Mouse (Mus musculus) liver, embryonic 14.5 days (tissue): Measurements from ENCODE around the gene Serpina3g. TPM values are rescaled to one million over a fixed set of nuclear protein-coding genes. Genes with fewer than 3 reads are reported as not detected.

Experiments
- ATAC-seq: fragments of 200-750 bp; cut with Nextera tagmentation; 2 replicates; pipeline ENCODE4 v1.8.0; 2017; ENCODE audit warnings: moderate number of reproducible peaks, mild to moderate bottlenecking, moderate library complexity; ENCODE audit not compliant: insufficient read depth
- DNase-seq, 3 experiments: peaks; one replicate each; pipeline ENCODE4 v3.0.0-alpha.2; 2012 to 2013; ENCODE audit warnings: low read depth in 3 of 3, low spot score in 3 of 3
- H3K27ac ChIP-seq: fragments of 300-500 bp; sonication (generic); 2 replicates; pipeline ENCODE4 v1.5.1; 2014; ENCODE audit warnings: moderate library complexity, mild to moderate bottlenecking, control low read depth, inconsistent platforms
- H3K27me3 ChIP-seq: fragments of 300-500 bp; sonication (generic); 2 replicates; pipeline ENCODE4 v1.6.1; 2014; ENCODE audit warnings: mild to moderate bottlenecking, low read length, moderate library complexity; ENCODE audit not compliant: control insufficient read depth, insufficient read depth
- H3K36me3 ChIP-seq: fragments of 300-500 bp; sonication (generic); replicated peaks from 2 replicates; pipeline ENCODE4 v1.6.1; 2014; ENCODE audit warnings: low read depth; ENCODE audit not compliant: control insufficient read depth, insufficient read depth
- H3K4me1 ChIP-seq, 2 experiments: fragments of 200-500 bp in 1 of 2; fragments of 300-500 bp in 1 of 2; sonication (generic) in 1 of 2; replicated peaks; 2 replicates each; pipeline ENCODE4 v1.6.1; 2012 to 2014; ENCODE audit warnings: antibody characterized with exemption in 1 of 2, inconsistent platforms in 1 of 2, low read length in 1 of 2; ENCODE audit not compliant: control insufficient read depth in 2 of 2, insufficient read depth in 2 of 2
- H3K4me2 ChIP-seq: fragments of 300-500 bp; sonication (generic); 2 replicates; pipeline ENCODE4 v1.6.1; 2014; ENCODE audit warnings: low read depth, mild to moderate bottlenecking, control low read depth, moderate library complexity
- H3K4me3 ChIP-seq, 2 experiments: fragments of 200-500 bp in 1 of 2; fragments of 300-500 bp in 1 of 2; sonication (generic) in 1 of 2; 2 replicates each; pipeline ENCODE4 v1.5.1; 2012 to 2014; ENCODE audit warnings: low read depth in 2 of 2, low read length in 2 of 2, mild to moderate bottlenecking in 2 of 2, control low read depth in 1 of 2, inconsistent platforms in 1 of 2, moderate library complexity in 1 of 2; ENCODE audit not compliant: insufficient read depth in 1 of 2
- H3K9ac ChIP-seq: fragments of 300-500 bp; sonication (generic); replicated peaks from 2 replicates; pipeline ENCODE4 v1.6.1; 2014; ENCODE audit warnings: mild to moderate bottlenecking, control low read depth, moderate library complexity
- H3K9me3 ChIP-seq: fragments of 300-500 bp; sonication (generic); 2 replicates; pipeline ENCODE4 v1.6.1; 2016; ENCODE audit warnings: low read length, mixed read lengths; ENCODE audit not compliant: control insufficient read depth
- CTCF ChIP-seq: IDR thresholded peaks from 2 replicates; pipeline ENCODE4 v1.5.1; 2016; ENCODE audit warnings: antibody characterized with exemption, low read depth, control low read depth
- EP300 ChIP-seq: IDR thresholded peaks from 2 replicates; pipeline ENCODE4 v1.6.1; 2016; ENCODE audit warnings: antibody characterized with exemption, low read depth
- WGBS: fragments of 180-500 bp; shearing (Covaris S2); extraction: QIAGEN DNeasy Blood & Tissue Kit; methylation state at CpG from one replicate; pipeline ENCODE4 v1.1.7; 2014; ENCODE audit not compliant: insufficient replicate concordance; 5-methylcytosine and 5-hydroxymethylcytosine counted together
- polyA plus RNA-seq, 2 experiments: library from polyadenylated mRNA; depleted of rRNA in 1 of 2; stranded (reverse) in 1 of 2; unstranded in 1 of 2; fragments of >200 nt; fragmentation: Nextera tagmentation in 1 of 2; extraction: Ambion mirVana in 1 of 2; gene quantifications; 2 replicates each; pipeline versions ENCODE4 v1.2.1 to v1.2.3; 2012 to 2014

Gene Serpina3g
- polyA plus RNA-seq, 2 experiments = 0.94 to 1.2 TPM

GRCm38 (mm10) chr12:104245595-104245994, 9.6 kb downstream of the Serpina3g start:
- ATAC-seq = no peak
- Histone ChIP-seq H3K27me3 (no peaks in the 10 kb centered on the region), H3K9ac (no peak overlapping the region), H3K27ac (no peak overlapping the region), H3K36me3 (no peaks in the 10 kb centered on the region), H3K4me2 (no peak overlapping the region), H3K4me1 (no peaks in the 10 kb centered on the region), H3K9me3 (no peaks in the 10 kb centered on the region), H3K4me3 (no peak overlapping the region)
- WGBS = 50% methylated on average over 3 of the region's 3 CpGs
- DNase-seq = no peak
- no peak for TF ChIP-seq EP300
- TF ChIP-seq CTCF = no peak

GRCm38 (mm10) chr12:104247553-104248002, 11.5 kb downstream of the Serpina3g start:
- no peaks in the 10 kb centered on the region for H3K4me1 ChIP-seq
- H3K4me3 ChIP-seq = no peak overlapping the region
- no peak overlapping the region for H3K9ac ChIP-seq
- no peaks in the 10 kb centered on the region for H3K9me3 ChIP-seq
- H3K27me3 ChIP-seq = no peaks in the 10 kb centered on the region
- no peak overlapping the region for H3K27ac ChIP-seq
- DNase-seq (no peak), ATAC-seq (no peak)
- no peak overlapping the region for H3K4me2 ChIP-seq
- TF ChIP-seq EP300 = no peak
- TF ChIP-seq CTCF = no peak
- H3K36me3 ChIP-seq = no peaks in the 10 kb centered on the region

- ATAC-seq (no peak), DNase-seq (no peak)
- H3K9ac ChIP-seq = no peak overlapping the region
- no peaks in the 10 kb centered on the region for H3K27me3 ChIP-seq
- H3K9me3 ChIP-seq = no peaks in the 10 kb centered on the region
- no peak overlapping the region for H3K4me3 ChIP-seq
- H3K4me2 ChIP-seq = no peak overlapping the region
- H3K4me1 ChIP-seq = no peaks in the 10 kb centered on the region
- TF ChIP-seq CTCF = no peak
- no peak for TF ChIP-seq EP300
- no peaks in the 10 kb centered on the region for H3K36me3 ChIP-seq
- H3K27ac ChIP-seq = no peak overlapping the region
- WGBS = 44% methylated on average over 3 of the region's 3 CpGs
Measured at GRCm38 (mm10) chr12:104248231-104248630, 12.2 kb downstream of the Serpina3g start.

- no peaks in the 10 kb centered on the region for H3K4me1 ChIP-seq
- H3K9me3 ChIP-seq = no peaks in the 10 kb centered on the region
- TF ChIP-seq EP300 (no peak), CTCF (no peak)
- no peak overlapping the region for H3K9ac ChIP-seq
- H3K4me3 ChIP-seq = no peak overlapping the region
- ATAC-seq (no peak), DNase-seq (no peak)
- H3K27me3 ChIP-seq = no peaks in the 10 kb centered on the region
- 30% methylated on average over 3 of the region's 3 CpGs for WGBS
- no peak overlapping the region for H3K4me2 ChIP-seq
- H3K27ac ChIP-seq = no peak overlapping the region
- no peaks in the 10 kb centered on the region for H3K36me3 ChIP-seq
Measured at GRCm38 (mm10) chr12:104261041-104261440, 25.0 kb downstream of the Serpina3g start.

GRCm38 (mm10) chr12:104262863-104263262, 26.8 kb downstream of the Serpina3g start, which contains the start of gene Serpina3i:
Gene Serpina3i (plus strand): TSS chr12:104263122.
- TF ChIP-seq CTCF (no peak), EP300 (no peak)
- Histone ChIP-seq H3K9me3 (no peaks in the 10 kb centered on the region), H3K4me1 (no peaks in the 10 kb centered on the region), H3K27ac (no peak within 1 kb of the TSS), H3K27me3 (no peaks in the 10 kb centered on the region), H3K9ac (no peak within 1 kb of the TSS), H3K4me2 (no peak within 1 kb of the TSS), H3K36me3 (no peaks in the 10 kb centered on the region), H3K4me3 (no peak within 1 kb of the TSS)
- DNase-seq (no peak), ATAC-seq (no peak)

- Histone ChIP-seq H3K27me3 (no peaks in the 10 kb centered on the region), H3K27ac (no peak overlapping the region), H3K4me2 (no peak overlapping the region), H3K9me3 (no peaks in the 10 kb centered on the region), H3K36me3 (no peaks in the 10 kb centered on the region), H3K4me3 (no peak overlapping the region), H3K4me1 (no peaks in the 10 kb centered on the region), H3K9ac (no peak overlapping the region)
- no peak for ATAC-seq
- 32% methylated on average over 3 of the region's 3 CpGs for WGBS
- DNase-seq = no peak
- no peak for TF ChIP-seq CTCF
- no peak for TF ChIP-seq EP300
Measured at GRCm38 (mm10) chr12:104266374-104266773, 30.3 kb downstream of the Serpina3g start.
